Mouse (Mus musculus): ENCODE data around the gene Raver2. TPM values are rescaled to one million over a fixed set of nuclear protein-coding genes. Genes with fewer than 3 reads are reported as not detected.
"Not testable (repeated sequence)": the region's sequence is repeated elsewhere in the genome, so short reads cannot be mapped to it uniquely, and the experiment has no call there.

The Raver2 gene
- polyA plus RNA-seq, 1 experiment: not detected

DNA sequence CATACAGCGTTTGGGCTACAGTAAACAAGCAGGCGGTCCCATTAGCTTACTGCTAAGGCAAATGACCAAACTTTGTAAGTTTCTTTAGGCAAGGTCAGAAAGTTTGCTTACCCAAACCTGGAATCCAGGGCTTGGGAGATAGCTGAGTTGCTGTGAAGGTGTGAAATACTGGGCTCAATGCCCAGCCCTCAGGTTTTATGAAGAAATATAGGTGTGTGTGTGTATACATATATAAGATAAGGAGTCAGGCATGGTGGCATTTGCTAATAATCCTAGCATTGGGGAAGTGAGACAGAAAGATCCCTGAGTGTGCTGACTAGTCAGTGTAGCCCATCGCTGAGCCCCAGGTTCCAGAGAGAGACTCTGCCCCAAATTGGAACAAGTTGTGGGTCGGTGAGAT, 16.1 kb downstream of the Raver2 start:
- TF ChIP-seq CTCF (IDR thresholded peaks at IDR 0.05; ENCODE audit: insufficient read depth, low read depth, low read length): no peak
- WGBS: 95% methylated on average over 4 of the region's 4 CpGs
- H3K27ac ChIP-seq (ENCODE audit: insufficient read depth, low read depth, low read length): no peak overlapping the region
- no peak overlapping the region for H3K4me3 ChIP-seq (ENCODE audit: insufficient read depth, low read depth, low read length)
- H3K4me1 ChIP-seq (ENCODE audit: control insufficient read depth, insufficient read depth, low read length): peaks cover 3% of the 10 kb centered on the region

DNA sequence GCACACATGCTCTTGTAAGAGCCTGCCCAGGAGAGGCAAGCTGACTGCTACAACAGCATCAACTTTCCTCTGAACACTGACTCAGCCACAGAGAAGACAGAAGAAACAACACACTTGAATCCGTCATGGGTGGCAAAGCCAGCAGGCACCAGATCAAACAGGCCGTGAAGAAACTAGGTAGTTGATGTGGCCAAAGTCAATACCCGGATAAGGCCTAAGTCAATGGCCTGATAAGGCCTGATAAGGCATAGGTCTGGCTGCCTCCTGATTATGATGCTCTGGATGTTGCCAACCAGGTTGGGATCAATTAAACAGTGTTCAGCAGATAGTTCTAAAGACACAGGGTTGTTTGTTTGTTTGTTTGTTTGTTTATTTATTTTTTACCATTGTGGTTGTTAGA, 17.3 kb downstream of the Raver2 start:
- H3K4me1 ChIP-seq (ENCODE audit: control insufficient read depth, insufficient read depth, low read length): peaks cover 3% of the 10 kb centered on the region
- no peak overlapping the region for H3K27ac ChIP-seq (ENCODE audit: insufficient read depth, low read depth, low read length)
- TF ChIP-seq POLR2A (IDR thresholded peaks at IDR 0.05; ENCODE audit: insufficient read depth, low read depth, low read length) (no peak), CTCF (IDR thresholded peaks at IDR 0.05; ENCODE audit: insufficient read depth, low read depth, low read length) (no peak)
- no peak overlapping the region for H3K4me3 ChIP-seq (ENCODE audit: insufficient read depth, low read depth, low read length)
- WGBS: over 99% methylated on average over 3 of the region's 3 CpGs

DNA sequence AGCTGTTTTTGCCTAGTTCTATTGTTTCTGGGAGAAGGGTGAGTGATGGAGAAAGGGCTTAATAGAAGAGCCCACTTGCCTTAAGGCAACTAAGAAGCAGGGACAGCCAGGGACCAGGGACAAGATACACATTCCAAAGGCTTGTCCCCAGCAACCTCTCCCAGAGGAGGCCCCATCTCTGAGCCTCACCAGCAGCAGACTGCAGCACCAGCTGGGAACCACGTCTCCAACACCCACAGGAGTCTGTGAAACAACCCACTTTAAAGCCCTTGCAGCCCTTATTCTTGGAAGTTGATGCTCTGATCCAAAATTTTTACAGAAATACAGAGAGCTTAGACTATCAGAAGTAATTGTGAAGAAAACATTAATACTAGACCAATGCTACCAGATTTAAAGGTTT, 18.9 kb downstream of the Raver2 start:
- 71% methylated on average over 1 of the region's 1 CpGs for WGBS
- TF ChIP-seq CTCF (IDR thresholded peaks at IDR 0.05; ENCODE audit: insufficient read depth, low read depth, low read length) (no peak), POLR2A (IDR thresholded peaks at IDR 0.05; ENCODE audit: insufficient read depth, low read depth, low read length) (no peak)
- no peak overlapping the region for H3K4me3 ChIP-seq (ENCODE audit: insufficient read depth, low read depth, low read length)
- H3K27ac ChIP-seq (ENCODE audit: insufficient read depth, low read depth, low read length): no peak overlapping the region
- no peaks in the 10 kb centered on the region for H3K4me1 ChIP-seq (ENCODE audit: control insufficient read depth, insufficient read depth, low read length)

DNA sequence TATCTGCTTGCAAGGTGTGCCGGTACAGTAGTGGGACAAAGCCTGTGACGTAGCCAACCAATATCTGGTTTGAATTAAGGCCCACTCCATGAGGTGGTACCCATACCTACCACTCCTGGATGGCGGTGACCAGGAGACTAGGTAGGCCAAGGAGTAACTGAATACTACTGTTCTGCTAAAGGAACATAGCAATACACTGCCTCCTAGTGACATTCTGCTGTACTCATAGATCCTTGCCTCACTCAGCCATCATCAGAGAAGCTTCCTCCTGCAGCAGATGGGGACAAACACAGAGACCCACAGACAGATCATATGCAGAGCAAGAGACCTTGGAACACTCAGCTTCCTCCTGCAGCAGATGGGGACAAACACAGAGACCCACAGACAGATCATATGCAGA, 21.8 kb downstream of the Raver2 start:
- not testable (repeated sequence) for H3K4me1 ChIP-seq (ENCODE audit: control insufficient read depth, insufficient read depth, low read length); H3K4me3 ChIP-seq (ENCODE audit: insufficient read depth, low read depth, low read length); H3K27ac ChIP-seq (ENCODE audit: insufficient read depth, low read depth, low read length)
- 95% methylated on average over 3 of the region's 3 CpGs for WGBS

DNA sequence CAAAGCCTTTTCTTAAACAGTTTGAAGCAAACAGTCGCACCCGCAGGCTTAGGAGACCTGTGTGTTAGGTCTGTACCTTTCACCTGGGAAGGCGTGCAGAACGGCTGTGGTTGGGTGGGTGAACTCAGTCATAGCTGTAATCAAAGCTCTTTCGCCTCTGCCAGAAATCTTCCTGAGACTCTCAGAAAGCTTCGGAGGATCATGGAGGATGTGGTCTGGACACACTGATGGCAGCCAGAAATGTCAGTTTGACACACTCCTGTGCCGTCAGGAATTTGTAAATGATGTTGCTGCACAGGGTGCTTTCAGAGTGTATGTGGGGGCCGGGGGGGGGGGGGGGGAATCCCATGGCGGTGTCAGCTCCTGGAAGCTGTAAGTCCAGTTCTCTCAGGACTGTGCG, 24.5 kb downstream of the Raver2 start:
- no peak for TF ChIP-seq POLR2A (IDR thresholded peaks at IDR 0.05; ENCODE audit: insufficient read depth, low read depth, low read length)
- no peak for TF ChIP-seq CTCF (IDR thresholded peaks at IDR 0.05; ENCODE audit: insufficient read depth, low read depth, low read length)
- Histone ChIP-seq H3K4me1 (ENCODE audit: control insufficient read depth, insufficient read depth, low read length) (no peaks in the 10 kb centered on the region), H3K27ac (ENCODE audit: insufficient read depth, low read depth, low read length) (no peak overlapping the region), H3K4me3 (ENCODE audit: insufficient read depth, low read depth, low read length) (no peak overlapping the region)
- 70% methylated on average over 10 of the region's 10 CpGs for WGBS

DNA sequence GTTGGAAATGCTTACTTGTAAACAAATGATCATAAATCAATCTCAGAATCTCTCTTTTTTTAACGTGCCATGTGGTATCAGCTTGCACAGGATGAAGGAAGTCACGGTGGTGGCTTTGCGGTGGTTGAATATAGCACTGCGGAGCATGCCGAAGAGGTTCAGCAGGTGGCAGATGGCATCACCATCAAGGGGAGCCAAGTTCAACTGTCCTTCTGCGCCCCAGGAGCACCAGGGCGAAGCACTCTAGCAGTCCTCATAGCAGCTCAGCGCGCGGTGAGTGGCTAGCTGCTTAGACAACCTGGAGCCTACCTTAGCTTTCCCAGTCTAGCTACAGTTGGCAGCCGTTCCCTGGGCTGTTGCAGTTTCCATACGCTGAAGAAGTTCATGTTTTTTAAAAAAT, 38.3 kb downstream of the Raver2 start:
- TF ChIP-seq CTCF (IDR thresholded peaks at IDR 0.05; ENCODE audit: insufficient read depth, low read depth, low read length) (no peak), POLR2A (IDR thresholded peaks at IDR 0.05; ENCODE audit: insufficient read depth, low read depth, low read length) (no peak)
- Histone ChIP-seq H3K4me3 (ENCODE audit: insufficient read depth, low read depth, low read length) (no peak overlapping the region), H3K27ac (ENCODE audit: insufficient read depth, low read depth, low read length) (no peak overlapping the region), H3K4me1 (ENCODE audit: control insufficient read depth, insufficient read depth, low read length) (no peaks in the 10 kb centered on the region)
- 94% methylated on average over 12 of the region's 12 CpGs for WGBS

DNA sequence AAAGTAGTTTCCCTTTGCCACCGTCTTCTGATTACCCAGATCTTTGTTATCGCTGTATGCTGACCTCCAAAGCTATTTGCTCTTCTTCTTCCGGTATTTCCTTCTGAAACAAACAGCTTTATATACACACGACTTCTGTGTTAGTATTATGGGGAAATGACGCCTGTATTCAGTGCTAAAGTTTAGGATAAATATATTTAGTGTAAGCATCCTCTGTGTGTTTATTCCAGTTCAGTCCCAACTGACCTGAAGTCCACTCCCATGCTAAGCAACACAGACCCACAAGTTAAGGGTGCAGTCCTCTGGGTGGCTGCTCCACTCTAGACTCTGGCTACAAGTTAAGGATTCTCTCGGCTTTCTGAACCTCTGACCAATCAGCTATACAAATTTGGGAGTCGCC, 52.2 kb downstream of the Raver2 start:
- no peak for TF ChIP-seq POLR2A (IDR thresholded peaks at IDR 0.05; ENCODE audit: insufficient read depth, low read depth, low read length)
- no peak for TF ChIP-seq CTCF (IDR thresholded peaks at IDR 0.05; ENCODE audit: insufficient read depth, low read depth, low read length)
- Histone ChIP-seq H3K4me3 (ENCODE audit: insufficient read depth, low read depth, low read length) (no peak overlapping the region), H3K4me1 (ENCODE audit: control insufficient read depth, insufficient read depth, low read length) (0 out of 2 replicates have a peak, but pooled peaks cover 2% of the 10 kb centered on the region), H3K27ac (ENCODE audit: insufficient read depth, low read depth, low read length) (no peak overlapping the region)
- 89% methylated on average over 7 of the region's 7 CpGs for WGBS

DNA sequence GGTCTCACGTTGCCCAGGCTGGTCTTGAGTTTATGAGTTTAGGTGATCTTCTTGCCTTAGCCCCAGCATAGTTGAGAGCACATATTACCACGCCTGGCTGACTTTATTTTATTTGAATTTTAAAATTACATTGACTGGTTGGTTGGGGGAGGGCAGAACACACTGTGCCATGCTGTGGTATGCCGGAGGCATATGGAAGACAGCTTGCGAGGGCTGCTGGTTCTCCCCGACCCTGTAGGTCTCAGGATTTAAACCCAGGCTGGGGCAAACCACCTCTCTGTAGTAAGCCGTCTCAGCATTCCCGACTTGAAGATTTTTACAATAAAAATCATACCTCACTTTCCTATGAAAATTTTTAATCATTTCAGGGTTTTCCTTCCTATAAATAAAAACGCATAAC, 66.2 kb downstream of the Raver2 start:
- WGBS: 92% methylated on average over 8 of the region's 8 CpGs
- Histone ChIP-seq H3K4me3 (ENCODE audit: insufficient read depth, low read depth, low read length) (no peak overlapping the region), H3K4me1 (ENCODE audit: control insufficient read depth, insufficient read depth, low read length) (no peaks in the 10 kb centered on the region), H3K27ac (ENCODE audit: insufficient read depth, low read depth, low read length) (no peak overlapping the region)
- TF ChIP-seq CTCF (IDR thresholded peaks at IDR 0.05; ENCODE audit: insufficient read depth, low read depth, low read length) (no peak), POLR2A (IDR thresholded peaks at IDR 0.05; ENCODE audit: insufficient read depth, low read depth, low read length) (no peak)

DNA sequence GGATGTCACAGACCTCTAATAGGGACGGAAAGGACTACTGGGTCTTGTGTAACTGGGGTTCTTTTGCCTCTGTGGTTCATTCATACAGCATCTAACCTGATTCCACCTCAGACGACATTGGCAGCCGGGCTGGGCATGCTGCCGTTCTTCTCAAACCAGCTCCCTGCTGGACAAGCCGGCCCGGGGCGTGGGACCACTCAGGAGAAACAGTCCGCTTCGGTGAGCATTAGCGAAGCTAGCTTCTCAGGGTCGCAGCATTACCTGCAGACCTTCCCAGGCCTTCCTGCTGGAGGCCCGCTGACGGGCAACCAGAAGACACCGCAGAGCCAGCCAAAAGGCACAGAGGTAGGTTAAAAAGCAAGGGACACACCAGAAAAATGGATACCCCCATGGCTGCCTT, 67.1 kb downstream of the Raver2 start:
- Histone ChIP-seq H3K4me3 (ENCODE audit: insufficient read depth, low read depth, low read length) (no peak overlapping the region), H3K27ac (ENCODE audit: insufficient read depth, low read depth, low read length) (no peak overlapping the region), H3K4me1 (ENCODE audit: control insufficient read depth, insufficient read depth, low read length) (no peaks in the 10 kb centered on the region)
- no peak for TF ChIP-seq POLR2A (IDR thresholded peaks at IDR 0.05; ENCODE audit: insufficient read depth, low read depth, low read length)
- no peak for TF ChIP-seq CTCF (IDR thresholded peaks at IDR 0.05; ENCODE audit: insufficient read depth, low read depth, low read length)
- WGBS: 96% methylated on average over 14 of the region's 14 CpGs

DNA sequence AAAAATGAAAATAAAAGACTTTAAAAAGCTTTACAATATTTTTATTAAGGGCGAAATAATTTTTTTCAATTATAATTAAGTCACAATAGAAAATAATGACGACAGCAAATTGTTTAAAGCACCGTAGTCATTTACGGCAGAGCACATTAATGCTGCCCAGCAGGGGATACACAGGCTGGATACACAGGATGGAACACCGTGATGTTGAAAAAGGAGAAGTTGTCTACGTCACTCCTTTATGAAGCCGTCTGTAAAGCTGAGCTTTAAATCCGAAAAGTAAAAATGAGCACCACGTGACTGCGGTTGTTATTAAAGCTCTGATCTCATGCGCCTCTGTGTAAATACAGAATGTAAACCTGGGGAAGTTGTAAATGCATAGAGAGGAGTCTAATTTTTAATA, 69.2 kb downstream of the Raver2 start:
- WGBS: 89% methylated on average over 11 of the region's 11 CpGs
- H3K27ac ChIP-seq (ENCODE audit: insufficient read depth, low read depth, low read length): no peak overlapping the region
- H3K4me1 ChIP-seq (ENCODE audit: control insufficient read depth, insufficient read depth, low read length): no peaks in the 10 kb centered on the region
- H3K4me3 ChIP-seq (ENCODE audit: insufficient read depth, low read depth, low read length): no peak overlapping the region
- TF ChIP-seq POLR2A (IDR thresholded peaks at IDR 0.05; ENCODE audit: insufficient read depth, low read depth, low read length) (no peak), CTCF (IDR thresholded peaks at IDR 0.05; ENCODE audit: insufficient read depth, low read depth, low read length) (no peak)
